Mouse (Mus musculus): Measurements from ENCODE around the gene Adm2. TPM values are rescaled to one million over a fixed set of nuclear protein-coding genes. Genes with fewer than 3 reads are reported as not detected.

Adm2 gene
- polyA plus RNA-seq, 1 experiment from 2014 or later = not detected

DNA sequence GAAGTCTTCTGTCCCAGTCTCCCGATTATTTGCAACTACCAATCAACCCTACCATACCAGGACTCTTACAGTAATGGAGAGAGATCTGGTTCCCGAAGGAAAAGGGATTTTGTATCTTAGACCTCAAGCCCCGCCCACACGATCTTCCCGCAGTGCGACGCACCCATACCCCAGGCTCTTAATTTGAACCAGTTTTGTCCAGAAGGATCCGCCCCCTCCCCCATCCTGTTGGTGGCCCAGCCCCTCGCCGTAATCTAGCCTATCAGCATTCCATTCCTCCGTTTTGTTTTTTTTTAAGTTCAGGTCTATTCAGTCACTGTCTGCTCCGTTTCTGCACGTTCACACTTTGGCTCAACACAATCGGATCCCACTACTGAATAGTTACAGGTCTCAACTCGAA lies 33.9 kb downstream of the Adm2 start:
- peak overlapping the region; percentile 86 for H3K4me2 ChIP-seq (ENCODE audit: low read length)
- H3K27ac ChIP-seq (ENCODE audit: low read length) = peak overlapping the region; percentile 75
- H3K4me3 ChIP-seq (ENCODE audit: low read depth, low read length) = peak overlapping the region; percentile 77
- H3K27me3 ChIP-seq (ENCODE audit: control insufficient read depth, insufficient read depth, low read depth, low read length) = no peaks in the 10 kb centered on the region
- H3K9me3 ChIP-seq (replicated peaks; ENCODE audit: control insufficient read depth, low read length, poor library complexity, severe bottlenecking) = no peaks in the 10 kb centered on the region
- peaks cover 20% of the 10 kb centered on the region; the same call in 1 of the 2 replicates for H3K36me3 ChIP-seq (ENCODE audit: control insufficient read depth, insufficient read depth, low read length)
- WGBS = under 1% methylated on average over 15 of the region's 15 CpGs
- H3K4me1 ChIP-seq (ENCODE audit: control insufficient read depth, insufficient read depth, low read length) = peaks cover 29% of the 10 kb centered on the region
- H3K9ac ChIP-seq (ENCODE audit: low read depth, low read length) = peak overlapping the region; percentile 76
- 0 out of 2 replicates have a peak, but pooled peaks have one; percentile 13 for ATAC-seq

DNA sequence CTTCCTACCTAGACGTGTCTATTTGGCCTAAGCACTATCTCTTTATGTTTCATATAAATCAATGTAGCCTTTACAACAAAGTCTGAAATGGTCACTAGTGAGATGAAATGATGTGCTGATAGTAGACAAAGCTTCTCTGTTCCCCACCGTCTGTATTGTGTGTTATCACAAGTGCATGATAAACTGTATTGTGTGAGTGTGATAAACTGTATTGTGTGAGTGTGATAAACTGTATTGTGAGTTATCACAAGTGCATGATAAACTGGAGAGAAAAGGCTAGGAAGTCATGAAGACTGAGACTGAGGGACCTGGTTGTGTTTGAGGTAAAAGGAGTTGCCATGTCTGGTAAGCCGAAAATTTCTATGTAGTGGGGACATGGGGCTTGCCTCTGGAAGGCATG lies 36.3 kb downstream of the Adm2 start:
- ATAC-seq = no peak
- Histone ChIP-seq H3K36me3 (ENCODE audit: control insufficient read depth, insufficient read depth, low read length) (peaks cover 16% of the 10 kb centered on the region), H3K27ac (ENCODE audit: low read length) (no peak overlapping the region), H3K4me3 (ENCODE audit: low read depth, low read length) (no peak overlapping the region), H3K27me3 (ENCODE audit: control insufficient read depth, insufficient read depth, low read depth, low read length) (no peaks in the 10 kb centered on the region), H3K4me1 (ENCODE audit: control insufficient read depth, insufficient read depth, low read length) (peaks cover 29% of the 10 kb centered on the region), H3K4me2 (ENCODE audit: low read length) (no peak overlapping the region), H3K9me3 (replicated peaks; ENCODE audit: control insufficient read depth, low read length, poor library complexity, severe bottlenecking) (no peaks in the 10 kb centered on the region), H3K9ac (ENCODE audit: low read depth, low read length) (no peak overlapping the region)
- WGBS = 86% methylated on average over 3 of the region's 3 CpGs

DNA sequence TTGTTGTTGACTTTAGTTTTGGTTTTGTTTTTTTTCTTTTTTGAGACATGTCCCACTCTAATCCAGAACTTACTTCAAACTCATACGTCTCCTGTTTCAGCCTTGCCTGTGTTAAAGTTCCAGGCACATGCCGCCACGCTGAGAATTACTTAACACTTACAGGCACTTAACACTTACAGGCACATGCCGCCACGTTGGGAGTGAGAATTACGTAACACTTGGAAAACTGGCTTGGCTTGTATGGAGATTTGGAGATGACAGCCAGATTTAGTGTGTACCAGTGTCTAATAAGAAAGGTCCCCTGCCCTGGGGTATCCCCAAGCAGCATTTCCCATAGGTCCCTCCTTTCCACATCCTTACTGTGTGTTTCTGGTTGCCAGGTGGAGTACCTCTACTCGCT lies 40.5 kb downstream of the Adm2 start:
- Histone ChIP-seq H3K36me3 (ENCODE audit: control insufficient read depth, insufficient read depth, low read length) (peaks cover 32% of the 10 kb centered on the region), H3K27me3 (ENCODE audit: control insufficient read depth, insufficient read depth, low read depth, low read length) (no peaks in the 10 kb centered on the region), H3K9ac (ENCODE audit: low read depth, low read length) (no peak overlapping the region), H3K27ac (ENCODE audit: low read length) (no peak overlapping the region), H3K4me3 (ENCODE audit: low read depth, low read length) (no peak overlapping the region), H3K4me1 (ENCODE audit: control insufficient read depth, insufficient read depth, low read length) (peaks cover 3% of the 10 kb centered on the region), H3K9me3 (replicated peaks; ENCODE audit: control insufficient read depth, low read length, poor library complexity, severe bottlenecking) (no peaks in the 10 kb centered on the region), H3K4me2 (ENCODE audit: low read length) (no peak overlapping the region)
- 92% methylated on average over 7 of the region's 7 CpGs for WGBS
- ATAC-seq = no peak

DNA sequence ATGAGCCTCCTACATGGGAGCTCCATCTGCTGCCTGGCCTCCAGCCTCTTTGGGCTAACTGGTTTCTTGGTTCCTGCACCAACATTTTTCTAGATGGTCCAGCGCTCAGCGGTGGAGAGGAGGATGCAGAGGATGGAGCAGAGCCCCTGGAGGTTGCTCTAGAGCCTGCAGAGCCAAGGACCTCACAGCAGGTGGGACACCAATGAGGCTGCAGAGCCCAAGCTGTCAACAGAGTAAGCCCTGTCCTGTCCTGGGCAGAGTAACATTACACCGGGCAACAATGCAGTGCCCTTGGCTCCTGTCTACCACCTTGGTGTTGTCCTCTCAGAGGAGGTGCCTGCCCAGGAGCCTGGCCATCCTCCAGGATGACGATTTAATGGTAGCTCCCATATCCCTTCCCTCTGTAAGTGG lies 42.6 kb downstream of the Adm2 start:
- 97% methylated on average over 4 of the region's 4 CpGs for WGBS
- Histone ChIP-seq H3K9ac (ENCODE audit: low read depth, low read length) (no peak overlapping the region), H3K4me2 (ENCODE audit: low read length) (no peak overlapping the region), H3K27me3 (ENCODE audit: control insufficient read depth, insufficient read depth, low read depth, low read length) (no peaks in the 10 kb centered on the region), H3K27ac (ENCODE audit: low read length) (no peak overlapping the region), H3K9me3 (replicated peaks; ENCODE audit: control insufficient read depth, low read length, poor library complexity, severe bottlenecking) (no peaks in the 10 kb centered on the region), H3K4me1 (ENCODE audit: control insufficient read depth, insufficient read depth, low read length) (no peaks in the 10 kb centered on the region), H3K4me3 (ENCODE audit: low read depth, low read length) (no peak overlapping the region), H3K36me3 (ENCODE audit: control insufficient read depth, insufficient read depth, low read length) (peaks cover 45% of the 10 kb centered on the region)
- no peak for ATAC-seq

DNA sequence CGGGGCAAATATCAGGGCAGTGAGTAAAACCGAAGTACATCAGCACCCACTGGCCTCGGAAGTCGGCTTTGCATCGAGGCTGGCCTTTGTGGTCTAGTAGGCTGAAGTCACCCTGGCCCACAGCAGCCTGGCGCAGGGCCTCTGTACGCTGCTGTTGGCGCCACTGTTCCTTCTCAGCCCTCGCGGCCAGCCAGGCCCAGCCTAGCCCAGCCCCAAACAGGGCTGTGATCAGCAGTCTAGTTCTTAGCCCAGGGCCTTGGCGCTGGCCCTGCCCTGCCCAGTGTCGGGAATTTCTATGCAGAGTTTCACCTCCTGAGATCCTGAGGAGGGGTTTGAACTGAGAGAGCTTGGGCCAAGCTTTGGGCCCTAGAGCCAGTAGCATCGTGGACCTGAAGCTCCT lies 49.5 kb downstream of the Adm2 start:
- H3K9ac ChIP-seq (ENCODE audit: low read depth, low read length) = no peak overlapping the region
- H3K9me3 ChIP-seq (replicated peaks; ENCODE audit: control insufficient read depth, low read length, poor library complexity, severe bottlenecking) = no peaks in the 10 kb centered on the region
- WGBS = 85% methylated on average over 13 of the region's 13 CpGs
- H3K27me3 ChIP-seq (ENCODE audit: control insufficient read depth, insufficient read depth, low read depth, low read length) = peaks cover 13% of the 10 kb centered on the region
- peaks cover 31% of the 10 kb centered on the region for H3K36me3 ChIP-seq (ENCODE audit: control insufficient read depth, insufficient read depth, low read length)
- H3K27ac ChIP-seq (ENCODE audit: low read length) = no peak overlapping the region
- no peak for ATAC-seq
- H3K4me3 ChIP-seq (ENCODE audit: low read depth, low read length) = no peak overlapping the region
- H3K4me2 ChIP-seq (ENCODE audit: low read length) = no peak overlapping the region
- peaks cover 12% of the 10 kb centered on the region for H3K4me1 ChIP-seq (ENCODE audit: control insufficient read depth, insufficient read depth, low read length)

DNA sequence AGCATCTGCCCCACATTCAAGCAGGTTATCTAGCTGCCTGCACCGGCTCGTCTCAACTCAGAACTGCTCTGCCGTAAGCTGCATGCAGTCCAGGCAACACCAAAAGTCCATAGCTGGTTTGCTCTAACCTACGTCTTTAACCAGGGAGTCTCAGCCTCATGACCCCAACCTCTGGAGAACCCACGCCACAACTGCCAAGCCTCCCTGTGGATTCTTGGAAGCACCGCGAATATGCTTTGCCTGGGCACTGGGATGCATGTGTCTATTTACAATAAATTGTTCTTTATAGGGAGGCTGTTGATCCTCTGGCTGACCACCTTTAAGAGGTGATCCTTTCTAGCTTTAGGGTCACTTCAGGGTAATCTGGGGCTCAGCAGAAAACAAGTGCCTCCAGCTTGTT lies 50.0 kb downstream of the Adm2 start:
- peak overlapping the region; percentile 82 for H3K4me2 ChIP-seq (ENCODE audit: low read length)
- 86% methylated on average over 7 of the region's 7 CpGs for WGBS
- peak overlapping the region; percentile 72 for H3K4me3 ChIP-seq (ENCODE audit: low read depth, low read length)
- H3K9ac ChIP-seq (ENCODE audit: low read depth, low read length) = peak overlapping the region; percentile 88; the same call in 1 of the 2 replicates
- no peak overlapping the region for H3K27ac ChIP-seq (ENCODE audit: low read length)
- peaks cover 12% of the 10 kb centered on the region for H3K4me1 ChIP-seq (ENCODE audit: control insufficient read depth, insufficient read depth, low read length)
- ATAC-seq = no peak
- peaks cover 17% of the 10 kb centered on the region for H3K27me3 ChIP-seq (ENCODE audit: control insufficient read depth, insufficient read depth, low read depth, low read length)
- H3K9me3 ChIP-seq (replicated peaks; ENCODE audit: control insufficient read depth, low read length, poor library complexity, severe bottlenecking) = no peaks in the 10 kb centered on the region
- peaks cover 26% of the 10 kb centered on the region for H3K36me3 ChIP-seq (ENCODE audit: control insufficient read depth, insufficient read depth, low read length)

DNA sequence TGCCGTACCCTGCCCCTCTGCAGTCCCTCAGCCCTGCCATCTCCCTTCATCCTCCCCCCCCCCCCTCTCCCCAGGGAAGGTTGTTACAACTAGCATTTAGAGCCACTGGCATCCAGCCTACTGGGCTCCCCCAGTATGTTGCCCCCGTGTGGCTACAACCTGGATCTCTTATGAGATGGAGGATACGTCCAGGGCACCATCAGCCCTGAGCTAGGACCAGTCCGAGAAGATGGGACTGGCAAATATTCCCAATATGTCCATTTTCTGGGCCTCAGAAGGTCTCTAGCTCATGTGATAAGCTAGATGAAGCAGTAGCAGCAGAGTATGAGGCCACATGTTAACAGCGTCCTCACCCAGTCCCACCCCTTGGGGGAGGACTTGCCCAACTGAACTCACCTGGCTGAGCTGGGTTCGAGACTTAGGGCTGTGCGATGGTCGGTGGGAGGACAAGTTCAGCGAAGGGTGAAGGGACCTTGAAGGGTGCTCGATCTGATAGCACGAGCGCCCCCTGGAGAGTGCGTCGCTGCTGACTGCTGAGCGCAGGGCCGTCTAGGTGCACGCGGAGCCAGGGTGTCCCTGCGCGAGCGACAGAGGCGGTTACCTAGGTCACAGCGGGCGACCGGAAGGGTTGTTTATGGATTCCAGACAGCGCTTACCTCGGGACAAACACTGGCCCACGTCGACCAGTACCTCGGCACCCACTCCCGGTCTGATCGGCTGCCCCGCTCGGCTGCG lies 50.7 kb downstream of the Adm2 start:
- peak; percentile 84 for ATAC-seq
- peaks cover 24% of the 10 kb centered on the region for H3K27me3 ChIP-seq (ENCODE audit: control insufficient read depth, insufficient read depth, low read depth, low read length)
- H3K9ac ChIP-seq (ENCODE audit: low read depth, low read length) = peak overlapping the region; percentile 88
- peak overlapping the region; percentile 82 for H3K4me2 ChIP-seq (ENCODE audit: low read length)
- H3K36me3 ChIP-seq (ENCODE audit: control insufficient read depth, insufficient read depth, low read length) = peaks cover 22% of the 10 kb centered on the region
- H3K4me1 ChIP-seq (ENCODE audit: control insufficient read depth, insufficient read depth, low read length) = peaks cover 13% of the 10 kb centered on the region
- peak overlapping the region; percentile 94 for H3K27ac ChIP-seq (ENCODE audit: low read length)
- 2% methylated on average over 35 of the region's 35 CpGs for WGBS
- H3K9me3 ChIP-seq (replicated peaks; ENCODE audit: control insufficient read depth, low read length, poor library complexity, severe bottlenecking) = no peaks in the 10 kb centered on the region
- H3K4me3 ChIP-seq (ENCODE audit: low read depth, low read length) = peak overlapping the region; percentile 72

DNA sequence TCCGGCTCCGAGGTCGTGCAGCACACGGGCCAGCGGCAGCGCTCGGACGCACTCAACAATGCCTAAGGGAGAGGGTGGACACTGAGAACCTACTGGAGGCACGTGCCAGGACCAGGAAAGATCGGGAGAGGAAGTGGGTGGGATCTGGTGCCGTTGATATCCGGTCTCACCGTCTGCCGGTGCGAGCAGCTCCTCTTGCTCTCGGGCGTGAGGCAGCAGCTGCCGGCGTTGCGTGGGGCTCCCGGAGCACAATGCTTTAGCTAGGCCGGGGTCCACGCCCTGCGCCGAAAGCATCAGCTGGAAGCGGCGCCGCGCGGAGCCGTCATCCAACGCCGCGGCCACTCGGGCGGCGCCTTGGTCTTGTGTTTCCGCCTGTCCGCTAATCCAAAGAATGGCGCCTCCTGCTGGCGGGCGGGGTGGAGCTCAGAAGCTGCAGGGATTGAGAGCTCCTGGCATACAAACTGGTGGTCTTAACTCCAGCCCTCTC lies 51.3 kb downstream of the Adm2 start, which contains the start of gene Sco2:
TSS of gene Sco2 (minus strand) at position 85 of the 487 bp plus-strand sequence.
- H3K4me2 ChIP-seq (ENCODE audit: low read length) = peak within 1 kb of the TSS; percentile 82
- WGBS = under 1% methylated on average over 42 of the region's 42 CpGs
- H3K36me3 ChIP-seq (ENCODE audit: control insufficient read depth, insufficient read depth, low read length) = peaks cover 18% of the 10 kb centered on the region

More for the DNA sequence above, 51.3 kb downstream of the Adm2 start, which contains the start of gene Sco2:
- Histone ChIP-seq H3K9ac (ENCODE audit: low read depth, low read length) (peak within 1 kb of the TSS; percentile 88), H3K9me3 (replicated peaks; ENCODE audit: control insufficient read depth, low read length, poor library complexity, severe bottlenecking) (no peaks in the 10 kb centered on the region), H3K27ac (ENCODE audit: low read length) (peak within 1 kb of the TSS; percentile 94), H3K4me1 (ENCODE audit: control insufficient read depth, insufficient read depth, low read length) (peaks cover 18% of the 10 kb centered on the region), H3K4me3 (ENCODE audit: low read depth, low read length) (peak within 1 kb of the TSS; percentile 72), H3K27me3 (ENCODE audit: control insufficient read depth, insufficient read depth, low read depth, low read length) (peaks cover 28% of the 10 kb centered on the region)
- peak; percentile 88 for ATAC-seq
